Mouse (Mus musculus) CH12.LX (cell line): ENCODE results near the gene Xkr7. TPM values are rescaled to one million over a fixed set of nuclear protein-coding genes. Genes with fewer than 3 reads are reported as not detected.

Experiments used
- DNase-seq: peaks from one replicate; pipeline ENCODE4 v3.0.0-alpha.2; 2013; ENCODE audit errors: extremely low read depth
- H3K27ac ChIP-seq: 2 replicates; pipeline ENCODE4 v1.5.1; 2012; ENCODE audit warnings: low read depth, mild to moderate bottlenecking, control low read depth, moderate library complexity; ENCODE audit not compliant: insufficient read depth
- H3K27me3 ChIP-seq: replicated peaks from 2 replicates; pipeline ENCODE3; 2012; ENCODE audit warnings: inconsistent platforms
- H3K36me3 ChIP-seq, 2 experiments: replicated peaks in 1 of 2; 2 replicates each; pipeline versions ENCODE3 to v1.6.1; 2012; ENCODE audit warnings: inconsistent platforms in 1 of 2, low read length in 1 of 2, mild to moderate bottlenecking in 1 of 2, mixed read lengths in 1 of 2, moderate library complexity in 1 of 2; ENCODE audit not compliant: control insufficient read depth in 1 of 2, insufficient read depth in 1 of 2
- H3K4me1 ChIP-seq, 2 experiments: 2 replicates each; pipeline ENCODE4 v1.6.1; 2012; ENCODE audit warnings: inconsistent platforms in 1 of 2, moderate library complexity in 1 of 2; ENCODE audit not compliant: insufficient read depth in 2 of 2, control insufficient read depth in 1 of 2
- H3K4me2 ChIP-seq: 2 replicates; pipeline ENCODE4 v1.6.1; 2012; ENCODE audit warnings: low read depth, mild to moderate bottlenecking, control low read depth; ENCODE audit not compliant: poor library complexity, insufficient read depth, severe bottlenecking
- H3K4me3 ChIP-seq, 3 experiments: fragments of 150-350 bp in 1 of 3; sonication (generic) in 1 of 3; replicated peaks in 1 of 3; 2 replicates each; pipeline versions ENCODE3 to v1.5.1; 2011 to 2012; ENCODE audit warnings: low read depth in 2 of 3, low read length in 2 of 3, mild to moderate bottlenecking in 2 of 3, moderate library complexity in 2 of 3, control low read depth in 1 of 3, improper control_type of control experiment in 1 of 3, inconsistent platforms in 1 of 3, mixed read lengths in 1 of 3; ENCODE audit not compliant: poor library complexity in 1 of 3
- H3K79me2 ChIP-seq: replicated peaks from 2 replicates; pipeline ENCODE4 v1.6.1; 2012; ENCODE audit warnings: mild to moderate bottlenecking, moderate library complexity; ENCODE audit not compliant: control insufficient read depth, poor library complexity, insufficient read depth, severe bottlenecking; ENCODE audit errors: extremely low read depth
- H3K9ac ChIP-seq: 2 replicates; pipeline ENCODE4 v1.6.1; 2012; ENCODE audit warnings: low read depth, mild to moderate bottlenecking, control low read depth, moderate library complexity; ENCODE audit not compliant: insufficient read depth
- H3K9me3 ChIP-seq: replicated peaks from 2 replicates; pipeline ENCODE3; 2012; ENCODE audit warnings: low read length, inconsistent platforms, mixed read lengths
- BHLHE40 ChIP-seq: IDR thresholded peaks from 2 replicates; pipeline ENCODE4 v1.6.1; 2011; ENCODE audit warnings: mild to moderate bottlenecking, low read depth, low read length, improper control_type of control experiment
- CHD1 ChIP-seq: IDR thresholded peaks from 2 replicates; pipeline ENCODE4 v1.6.1; 2012; ENCODE audit warnings: low read depth, low read length, improper control_type of control experiment, inconsistent platforms
- CTCF ChIP-seq, 2 experiments: IDR thresholded peaks in 1 of 2; conservative IDR thresholded peaks in 1 of 2; 2 replicates each; pipeline ENCODE4 v1.5.1; 2011 to 2012; ENCODE audit warnings: low read depth in 2 of 2, low read length in 2 of 2, improper control_type of control experiment in 1 of 2, inconsistent platforms in 1 of 2, mild to moderate bottlenecking in 1 of 2, moderate library complexity in 1 of 2
- E2F4 ChIP-seq: IDR thresholded peaks from 2 replicates; pipeline ENCODE4 v1.6.1; 2011; ENCODE audit warnings: low read depth, low read length, improper control_type of control experiment; ENCODE audit not compliant: insufficient replicate concordance
- ELF1 ChIP-seq: IDR thresholded peaks from 2 replicates; pipeline ENCODE4 v1.6.1; 2014; ENCODE audit warnings: low read depth, mild to moderate bottlenecking, inconsistent platforms, low read length, improper control_type of control experiment
- EP300 ChIP-seq: IDR thresholded peaks from 2 replicates; pipeline ENCODE4 v1.6.1; 2011; ENCODE audit warnings: low read length, improper control_type of control experiment
- JUN ChIP-seq: IDR thresholded peaks from 2 replicates; pipeline ENCODE4 v1.6.1; 2011; ENCODE audit warnings: low read depth, mild to moderate bottlenecking, low read length, improper control_type of control experiment, moderate library complexity; ENCODE audit not compliant: insufficient read depth
- MAX ChIP-seq: IDR thresholded peaks from 2 replicates; pipeline ENCODE4 v1.6.1; 2011; ENCODE audit warnings: low read length, improper control_type of control experiment
- MAZ ChIP-seq: IDR thresholded peaks from 2 replicates; pipeline ENCODE4 v1.6.1; 2012; ENCODE audit warnings: low read depth, mild to moderate bottlenecking, inconsistent platforms, low read length, improper control_type of control experiment, moderate library complexity
- MYC ChIP-seq: IDR thresholded peaks from 2 replicates; pipeline ENCODE4 v1.6.1; 2011; ENCODE audit warnings: low read depth, mild to moderate bottlenecking, improper control_type of control experiment, low read length
- NELFE ChIP-seq: IDR thresholded peaks from 2 replicates; pipeline ENCODE4 v1.6.1; 2011; ENCODE audit warnings: low read depth, low read length, improper control_type of control experiment
- NRF1 ChIP-seq: IDR thresholded peaks from 2 replicates; pipeline ENCODE4 v1.6.1; 2014; ENCODE audit warnings: low read depth, mild to moderate bottlenecking, inconsistent platforms, low read length, improper control_type of control experiment, moderate library complexity
- POLR2AphosphoS2 ChIP-seq: IDR thresholded peaks from 2 replicates; pipeline ENCODE4 v1.6.1; 2011; ENCODE audit warnings: low read depth, low read length, improper control_type of control experiment
- RAD21 ChIP-seq: IDR thresholded peaks from 2 replicates; pipeline ENCODE4 v1.6.1; 2011; ENCODE audit warnings: low read depth, mild to moderate bottlenecking, low read length, improper control_type of control experiment, moderate library complexity
- TBP ChIP-seq: conservative IDR thresholded peaks from 2 replicates; pipeline ENCODE4 v1.6.1; 2011; ENCODE audit warnings: low read depth, low read length, improper control_type of control experiment
- TCF12 ChIP-seq: IDR thresholded peaks from 2 replicates; pipeline ENCODE4 v1.6.1; 2014; ENCODE audit warnings: low read depth, mild to moderate bottlenecking, inconsistent platforms, low read length, improper control_type of control experiment
- UBTF ChIP-seq: IDR thresholded peaks from 2 replicates; pipeline ENCODE4 v1.6.1; 2012; ENCODE audit warnings: low read depth, mild to moderate bottlenecking, inconsistent platforms, low read length, improper control_type of control experiment, moderate library complexity
- ZKSCAN1 ChIP-seq: IDR thresholded peaks from 2 replicates; pipeline ENCODE4 v1.6.1; 2012; ENCODE audit warnings: low read depth, inconsistent platforms, low read length, improper control_type of control experiment, borderline replicate concordance
- ZNF384 ChIP-seq: IDR thresholded peaks from 2 replicates; pipeline ENCODE4 v1.6.1; 2012; ENCODE audit warnings: low read depth, low read length, improper control_type of control experiment, inconsistent platforms
- dilution Hi-C: fragments of 300-500 bp; cut with MboI; formaldehyde crosslinking; loops from 2 replicates; pipeline ENCODE4 v1.14.3; 2020; ENCODE audit warnings: low sequenced_read_pairs; ENCODE audit not compliant: extremely low pct_unique_long_range_greater_than_20kb, extremely low pct_ligation_motif_present
- in situ Hi-C: fragments of 300-500 bp; cut with MboI; formaldehyde crosslinking; loops from 3 replicates; pipeline ENCODE4 v1.14.3; 2019; ENCODE audit warnings: low sequenced_read_pairs, low pct_ligation_motif_present, low pct_unique_long_range_greater_than_20kb, mixed read lengths
- polyA plus RNA-seq: library from polyadenylated mRNA; unstranded; fragments of >175 nt; gene quantifications from 2 replicates; pipeline ENCODE4 v1.2.1, GENCODE M21; 2012; ENCODE audit warnings: low read depth; ENCODE audit not compliant: insufficient read length
- total RNA-seq, 2 experiments: library from RNA; depleted of rRNA; stranded (reverse); fragments of 300-350 nt in 1 of 2; fragments of >200 nt in 1 of 2; gene quantifications; 2 replicates each; pipeline ENCODE4 v1.2.3; 2012 to 2014

The Xkr7 gene
- total and polyA plus RNA-seq, 3 experiments = not detected

DNA sequence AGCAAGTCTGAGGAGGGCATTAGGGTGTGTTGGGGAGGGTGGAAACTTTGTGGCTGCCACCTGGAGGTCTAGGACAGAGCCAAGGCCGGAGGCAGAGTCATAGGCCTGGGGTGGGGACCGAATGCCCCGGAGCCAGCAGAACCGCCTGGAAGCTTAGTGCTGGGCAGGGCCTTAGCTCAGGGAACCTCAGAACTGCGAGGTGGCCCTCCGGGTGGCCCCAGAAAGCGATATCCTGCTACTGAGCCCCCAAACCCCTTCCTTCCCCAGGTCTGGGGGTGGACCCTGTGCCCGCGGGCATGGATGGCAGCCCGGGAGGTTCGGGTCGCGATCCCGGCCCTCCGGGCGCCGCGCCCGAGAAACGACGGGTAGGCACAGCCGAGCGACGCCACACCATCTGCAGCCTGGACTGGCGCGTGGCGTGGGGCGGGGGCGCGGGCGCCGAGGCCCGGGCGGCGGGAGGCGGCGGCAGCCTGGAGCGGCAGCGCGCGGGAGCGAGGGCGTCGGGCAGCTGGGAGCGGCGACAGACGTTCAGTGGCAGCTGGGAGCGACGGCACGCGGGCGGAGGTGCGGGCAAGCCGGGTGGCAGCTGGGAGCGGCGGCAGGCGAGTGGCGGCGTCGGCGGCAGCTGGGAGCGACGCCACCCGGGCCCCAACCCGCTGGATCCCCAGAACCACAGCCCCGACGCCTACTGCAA lies 40.0 kb downstream of the Xkr7 start:
- H3K9ac ChIP-seq = no peak overlapping the region
- H3K79me2 ChIP-seq = no peaks in the 10 kb centered on the region
- peaks cover 4 to 6% of the 10 kb centered on the region in 2 experiments for H3K4me1 ChIP-seq
- H3K4me3 ChIP-seq = no peak overlapping the region
- H3K36me3 ChIP-seq = no peaks in the 10 kb centered on the region
- no peak overlapping the region for H3K27ac ChIP-seq
- H3K27me3 ChIP-seq = peaks cover 86% of the 10 kb centered on the region
- in situ Hi-C loops = no loop called here
- dilution Hi-C loops = no loop called here
- H3K9me3 ChIP-seq = no peaks in the 10 kb centered on the region
- no peak for DNase-seq
- H3K4me2 ChIP-seq = no peak overlapping the region
- TF ChIP-seq E2F4 (no peak), NRF1 (no peak)

GRCm38 (mm10) chr2:153074651-153075050 lies 43.0 kb downstream of the Xkr7 start:
- Histone ChIP-seq H3K9ac (no peak overlapping the region), H3K4me2 (no peak overlapping the region), H3K4me1 (peaks cover 4 to 6% of the 10 kb centered on the region in 2 experiments), H3K36me3 (no peaks in the 10 kb centered on the region), H3K4me3 (no peak overlapping the region), H3K79me2 (no peaks in the 10 kb centered on the region), H3K9me3 (no peaks in the 10 kb centered on the region), H3K27ac (no peak overlapping the region)
- no peak for DNase-seq
- dilution Hi-C loops = no loop called here
- TF ChIP-seq POLR2AphosphoS2 = no peak
- TF ChIP-seq MAX = no peak
- TF ChIP-seq RAD21 = no peak
- no peak for TF ChIP-seq NELFE
- no peak for TF ChIP-seq MYC
- TF ChIP-seq UBTF = no peak
- TF ChIP-seq TCF12 = no peak
- no peak for TF ChIP-seq ZKSCAN1
- no peak for TF ChIP-seq EP300
- no peak for TF ChIP-seq MAZ
- TF ChIP-seq CHD1 = no peak
- no peak for TF ChIP-seq CTCF (conservative IDR thresholded peaks at IDR 0.05 in 1 of 2, IDR thresholded peaks at IDR 0.05 in 1 of 2; ENCODE audit: low read depth in 2 of 2, low read length in 2 of 2)
- TF ChIP-seq ELF1 = no peak
- no peak for TF ChIP-seq JUN
- TF ChIP-seq ZNF384 = no peak
- TF ChIP-seq TBP = no peak
- no peak for TF ChIP-seq BHLHE40
- TF ChIP-seq, all 38 proteins: peak for 0
- peaks cover 87% of the 10 kb centered on the region for H3K27me3 ChIP-seq
- in situ Hi-C loops = no loop called here
